Mouse (Mus musculus) spleen, postnatal 14 days (tissue): Measurements from ENCODE around the gene Calhm5.

ENCODE experiments used
- DNase-seq, 2 experiments: peaks; one replicate each; pipeline ENCODE4 v3.0.0; 2021 to 2022; ENCODE audit warnings: low spot score in 2 of 2

Calhm5 gene

DNA sequence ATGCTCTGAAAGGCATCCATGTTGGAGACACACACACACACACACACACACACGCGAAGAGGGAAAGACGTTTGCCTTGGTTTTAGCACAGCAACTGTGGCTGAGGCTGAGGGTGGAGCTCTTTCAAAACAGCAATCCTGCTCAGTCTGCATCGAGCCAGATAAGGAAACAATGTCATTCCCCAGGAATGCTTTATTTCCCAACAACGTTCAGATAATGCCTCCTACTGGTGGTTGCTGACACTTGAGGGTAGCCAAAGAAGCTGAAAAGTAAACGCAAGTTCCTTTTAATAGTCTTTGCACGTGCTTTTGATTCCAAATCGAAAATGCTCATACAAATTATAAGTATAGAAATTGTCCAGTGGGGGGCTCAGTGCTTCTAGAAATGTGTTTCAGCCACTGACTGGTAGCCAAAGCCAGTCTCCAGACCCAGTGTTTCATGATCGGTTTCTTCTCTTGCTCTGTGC, at the start of gene Calhm5:
Gene Calhm5 (minus strand): TSS at position 102 of the 466 bp plus-strand sequence.
- DNase-seq, result no peak

DNA sequence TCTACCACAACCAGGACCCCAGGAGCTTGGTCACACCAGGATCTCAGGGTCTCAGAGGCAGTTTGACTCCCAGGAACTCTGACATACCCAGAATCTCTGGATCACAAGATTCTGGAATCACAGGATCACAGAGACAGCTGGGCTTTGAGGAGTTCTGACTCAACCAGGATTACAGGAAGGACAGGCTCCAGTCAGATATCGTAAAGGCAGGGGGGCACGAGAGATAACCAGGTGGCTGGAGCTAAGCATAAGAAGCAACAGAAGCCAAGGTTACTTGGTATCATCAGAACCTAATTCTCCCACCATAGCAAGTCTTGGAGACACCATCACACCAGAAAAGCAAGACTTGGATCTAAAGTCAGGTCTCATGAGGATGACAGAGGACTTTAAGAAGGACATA, 45.4 kb upstream of the Calhm5 start:
- no peak for DNase-seq

- DNase-seq, result no peak
Measured at GRCm38 (mm10) chr10:34139768-34140167, 43.4 kb upstream of the Calhm5 start.

DNA sequence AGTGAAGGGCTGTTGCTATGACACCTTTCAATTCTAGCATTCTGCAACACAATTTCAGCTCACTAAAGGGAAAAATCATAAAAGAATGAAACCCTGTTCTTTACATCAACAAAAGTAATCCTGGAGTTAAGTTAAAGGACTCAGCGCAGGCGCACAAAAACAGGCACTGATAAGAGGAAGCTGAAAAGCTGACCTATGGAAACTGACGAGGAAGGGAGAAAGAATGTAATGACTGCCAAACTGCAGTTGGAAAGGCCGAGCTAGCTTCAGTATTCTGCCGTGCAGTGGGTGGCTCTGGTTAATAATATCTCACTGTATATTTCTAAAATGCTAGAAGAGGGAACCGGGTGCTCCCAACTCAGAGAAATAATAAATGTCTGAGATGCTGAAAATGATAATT, 41.7 kb upstream of the Calhm5 start:
- DNase-seq, result no peak

GRCm38 (mm10) chr10:34136432-34136831, 40.1 kb upstream of the Calhm5 start:
- no peak for DNase-seq

- DNase-seq, result no peak
Measured at GRCm38 (mm10) chr10:34131356-34131755, 35.0 kb upstream of the Calhm5 start.

DNA sequence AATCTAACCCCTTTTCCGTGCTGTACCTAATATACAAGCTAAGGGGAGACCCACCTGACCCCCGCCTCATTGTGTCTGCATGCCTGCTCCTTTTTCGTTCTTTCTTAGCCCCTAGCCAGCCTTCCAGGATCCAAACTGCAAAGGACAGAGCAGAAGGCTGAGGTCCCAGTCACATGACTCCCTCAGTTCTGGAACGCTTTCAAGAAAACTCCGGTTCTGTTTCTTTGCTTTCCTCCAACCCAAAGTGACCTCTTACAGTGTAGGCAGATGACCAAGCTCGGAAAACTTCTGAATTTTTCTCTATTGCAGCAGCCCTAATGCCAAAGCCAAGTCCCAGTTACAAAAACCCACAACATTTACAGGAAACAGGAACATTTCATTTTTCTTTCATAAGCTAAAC, 32.1 kb upstream of the Calhm5 start:
- DNase-seq, result no peak

DNA sequence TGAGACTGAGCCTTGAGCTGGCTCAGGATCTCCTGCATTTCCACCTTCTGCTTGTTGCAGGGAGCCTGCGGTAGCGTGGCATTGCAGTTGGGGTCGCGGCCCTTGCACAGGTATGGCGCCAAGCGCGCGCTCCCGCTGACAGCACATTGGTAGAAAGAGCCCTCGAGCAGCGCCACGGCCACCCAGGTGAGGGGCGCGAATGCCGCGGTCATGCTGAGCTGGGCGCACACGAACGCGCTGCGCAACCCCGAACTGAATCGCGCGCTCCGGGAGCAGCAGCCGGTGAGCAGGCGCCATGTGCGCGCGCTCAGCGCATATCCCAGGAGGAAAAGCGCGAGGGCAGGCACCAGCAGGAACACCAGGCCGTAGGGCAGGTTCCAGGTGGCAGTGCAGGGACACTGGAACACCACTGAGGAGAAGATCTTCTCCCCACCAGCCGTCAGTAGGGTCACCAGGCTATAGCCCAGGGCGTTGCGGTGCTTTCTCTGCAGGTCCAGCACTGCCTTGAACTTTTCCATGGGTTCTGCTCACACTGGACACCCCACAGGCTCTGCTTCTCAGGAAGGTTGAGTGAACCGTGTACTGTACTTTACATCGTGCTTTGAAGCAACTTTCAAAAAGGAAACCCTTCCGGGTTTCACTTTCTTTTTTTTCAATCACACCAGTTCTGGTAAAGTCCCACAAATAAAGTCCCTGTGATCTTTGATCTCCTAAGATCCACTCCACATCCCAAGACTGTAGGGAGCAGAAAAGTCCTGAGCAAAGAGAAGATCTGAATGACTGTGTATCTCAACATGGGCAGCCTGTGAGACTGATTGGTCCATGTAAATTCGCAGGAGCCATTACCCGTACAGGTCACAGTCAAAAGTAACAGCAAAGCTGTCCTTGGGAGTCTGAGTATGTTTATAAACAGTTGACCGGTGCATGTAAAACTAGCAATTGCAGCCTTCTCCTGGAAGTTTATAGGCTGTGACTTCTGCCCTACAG, 31.4 kb upstream of the Calhm5 start, which contains the start of gene Calhm6:
Gene Calhm6 (minus strand): TSS at position 593 of the 987 bp plus-strand sequence.
- DNase-seq, result peak; percentile 14 to 41

GRCm38 (mm10) chr10:34118421-34118820, 22.1 kb upstream of the Calhm5 start:
- DNase-seq, result no peak

- no peak for DNase-seq
Measured at GRCm38 (mm10) chr10:34117770-34118169, 21.5 kb upstream of the Calhm5 start.

- no peak for DNase-seq
Measured at GRCm38 (mm10) chr10:34117131-34117530, 20.8 kb upstream of the Calhm5 start.

- no peak for DNase-seq
Measured at GRCm38 (mm10) chr10:34111964-34112738, 15.8 kb upstream of the Calhm5 start.

- DNase-seq, result no peak
Measured at GRCm38 (mm10) chr10:34110863-34111465, 14.6 kb upstream of the Calhm5 start.

- DNase-seq, result no peak
Measured at GRCm38 (mm10) chr10:34095964-34096363, 355 bp downstream of the Calhm5 start.

DNA sequence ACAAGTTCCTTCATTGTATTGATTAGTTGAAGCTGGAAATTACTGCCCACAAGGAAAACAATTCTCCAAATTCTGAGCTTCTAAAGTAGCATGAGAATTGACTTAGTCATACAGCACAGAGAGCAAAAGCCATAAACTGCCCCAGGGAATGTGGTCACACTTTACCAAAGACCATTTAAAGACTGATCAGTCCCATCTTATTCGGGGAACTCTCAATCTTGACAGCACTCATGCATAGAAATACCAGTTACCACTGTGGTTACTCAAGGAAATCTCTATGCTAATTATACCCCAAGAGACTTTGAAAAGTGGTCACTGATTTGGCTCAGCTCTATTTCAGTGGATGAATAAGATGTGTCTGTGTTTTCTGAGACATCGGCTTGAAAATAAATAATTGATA, 1.2 kb downstream of the Calhm5 start:
- DNase-seq, result no peak

- DNase-seq, result no peak
Measured at GRCm38 (mm10) chr10:34091888-34092287, 4.4 kb downstream of the Calhm5 start.

- no peak for DNase-seq
Measured at GRCm38 (mm10) chr10:34090481-34090880, 5.8 kb downstream of the Calhm5 start.

- DNase-seq, result no peak
Measured at GRCm38 (mm10) chr10:34089517-34089916, 6.8 kb downstream of the Calhm5 start.

GRCm38 (mm10) chr10:34088515-34088914, 7.8 kb downstream of the Calhm5 start:
- DNase-seq, result no peak

- DNase-seq, result no peak
Measured at GRCm38 (mm10) chr10:34086514-34086913, 9.8 kb downstream of the Calhm5 start.

- DNase-seq, result no peak
Measured at GRCm38 (mm10) chr10:34074522-34075200, 21.7 kb downstream of the Calhm5 start.
